Mouse (Mus musculus) testis, adult 2 months (tissue): ENCODE measurements around the gene Il22ra2.

ENCODE experiments used
- CTCF ChIP-seq: fragments of 200-500 bp; IDR thresholded peaks from 2 replicates; pipeline ENCODE4 v1.5.1; 2012; ENCODE audit warnings: low read depth, mild to moderate bottlenecking, inconsistent platforms, low read length, moderate library complexity; ENCODE audit not compliant: control insufficient read depth, insufficient read depth, insufficient replicate concordance
- POLR2A ChIP-seq: fragments of 200-500 bp; IDR thresholded peaks from 2 replicates; pipeline ENCODE4 v1.6.1; 2012; ENCODE audit warnings: low read depth, mild to moderate bottlenecking, inconsistent platforms, low read length, moderate library complexity; ENCODE audit not compliant: control insufficient read depth

- TF ChIP-seq CTCF (no peak), POLR2A (no peak)
Observed at GRCm38 (mm10) chr10:19578001-19578400, 43.8 kb upstream of the Il22ra2 start.
